Mouse (Mus musculus) retina, postnatal 1 day (tissue): ENCODE results near the gene Tmsb10.
A peak's percentile ranks its signal among the peaks of the same experiment; 100 is the strongest.

ENCODE experiments used
- DNase-seq: peaks from one replicate; pipeline ENCODE4 v3.0.0-alpha.2; 2012

Gene Tmsb10

GRCm38 (mm10) chr6:72958662-72959071, at the start of gene Tmsb10:
Tmsb10 (minus strand) TSS chr6:72958748.
- DNase-seq, result no peak

GRCm38 (mm10) chr6:73003601-73004000, 45.1 kb upstream of the Tmsb10 start:
- no peak for DNase-seq

GRCm38 (mm10) chr6:73002391-73002790, 43.8 kb upstream of the Tmsb10 start:
- DNase-seq, result no peak

- DNase-seq, result no peak
Measured at GRCm38 (mm10) chr6:72998809-72999208, 40.3 kb upstream of the Tmsb10 start.

GRCm38 (mm10) chr6:72993688-72994082, 35.1 kb upstream of the Tmsb10 start:
- no peak for DNase-seq

GRCm38 (mm10) chr6:72993054-72993687, 34.6 kb upstream of the Tmsb10 start:
- DNase-seq, result no peak

- no peak for DNase-seq
Measured at GRCm38 (mm10) chr6:72990206-72990605, 31.7 kb upstream of the Tmsb10 start.

- DNase-seq, result peak; percentile 71
Measured at GRCm38 (mm10) chr6:72989028-72989736, 30.6 kb upstream of the Tmsb10 start.

- DNase-seq, result no peak
Measured at GRCm38 (mm10) chr6:72982506-72982905, 24.0 kb upstream of the Tmsb10 start.

- DNase-seq, result no peak
Measured at GRCm38 (mm10) chr6:72981851-72982250, 23.3 kb upstream of the Tmsb10 start.

GRCm38 (mm10) chr6:72981124-72981651, 22.6 kb upstream of the Tmsb10 start:
- DNase-seq, result no peak

GRCm38 (mm10) chr6:72976866-72977265, 18.3 kb upstream of the Tmsb10 start:
- DNase-seq, result no peak

GRCm38 (mm10) chr6:72971074-72971473, 12.5 kb upstream of the Tmsb10 start:
- no peak for DNase-seq

- peak; percentile 63 for DNase-seq
Measured at GRCm38 (mm10) chr6:72969787-72970186, 11.2 kb upstream of the Tmsb10 start.

- no peak for DNase-seq
Measured at GRCm38 (mm10) chr6:72965199-72965598, 6.7 kb upstream of the Tmsb10 start.

- no peak for DNase-seq
Measured at GRCm38 (mm10) chr6:72962281-72962741, 3.8 kb upstream of the Tmsb10 start.

GRCm38 (mm10) chr6:72961603-72962002, 3.1 kb upstream of the Tmsb10 start:
- no peak for DNase-seq

GRCm38 (mm10) chr6:72960675-72961074, 2.1 kb upstream of the Tmsb10 start:
- DNase-seq, result no peak

- no peak for DNase-seq
Measured at GRCm38 (mm10) chr6:72959175-72959574, 627 bp upstream of the Tmsb10 start.

GRCm38 (mm10) chr6:72957676-72958641, 589 bp downstream of the Tmsb10 start:
- DNase-seq, result peak; percentile 91

GRCm38 (mm10) chr6:72957093-72957435, 1.5 kb downstream of the Tmsb10 start:
- DNase-seq, result no peak

GRCm38 (mm10) chr6:72956199-72957092, 2.1 kb downstream of the Tmsb10 start:
- DNase-seq, result peak; percentile 87
